Mouse (Mus musculus) lung, embryonic 16.5 days (tissue): ENCODE results near the gene Magi2. TPM values are rescaled to one million over a fixed set of nuclear protein-coding genes. Genes with fewer than 3 reads are reported as not detected.
"Not testable (repeated sequence)": the region's sequence is repeated elsewhere in the genome, so short reads cannot be mapped to it uniquely, and the experiment has no call there.

ENCODE experiments used
- ATAC-seq: fragments of 200-750 bp; cut with Nextera tagmentation; 2 replicates; pipeline ENCODE4 v1.8.0; 2017; ENCODE audit warnings: low read depth, mild to moderate bottlenecking, moderate library complexity
- H3K27ac ChIP-seq: fragments of 300-500 bp; sonication (generic); 2 replicates; pipeline ENCODE4 v1.5.1; 2014; ENCODE audit warnings: mild to moderate bottlenecking, control low read depth, low read length
- H3K27me3 ChIP-seq: fragments of 300-500 bp; sonication (generic); 2 replicates; pipeline ENCODE4 v1.6.1; 2014; ENCODE audit warnings: low read depth, low read length, mixed read lengths; ENCODE audit not compliant: control insufficient read depth, insufficient read depth
- H3K36me3 ChIP-seq: fragments of 300-500 bp; sonication (generic); 2 replicates; pipeline ENCODE4 v1.6.1; 2014; ENCODE audit warnings: low read length; ENCODE audit not compliant: control insufficient read depth, insufficient read depth
- H3K4me1 ChIP-seq: fragments of 300-500 bp; sonication (generic); replicated peaks from 2 replicates; pipeline ENCODE4 v1.6.1; 2014; ENCODE audit warnings: low read length, mixed read lengths; ENCODE audit not compliant: control insufficient read depth, insufficient read depth
- H3K4me2 ChIP-seq: fragments of 300-500 bp; sonication (generic); 2 replicates; pipeline ENCODE4 v1.6.1; 2014; ENCODE audit warnings: low read depth, low read length, control low read depth
- H3K4me3 ChIP-seq: fragments of 300-500 bp; sonication (generic); 2 replicates; pipeline ENCODE4 v1.5.1; 2014; ENCODE audit warnings: mild to moderate bottlenecking, low read length, control low read depth
- H3K9ac ChIP-seq: fragments of 300-500 bp; sonication (generic); 2 replicates; pipeline ENCODE4 v1.6.1; 2014; ENCODE audit warnings: low read length, control low read depth
- H3K9me3 ChIP-seq: fragments of 300-500 bp; sonication (generic); 2 replicates; pipeline ENCODE4 v1.6.1; 2016; ENCODE audit warnings: low read length; ENCODE audit not compliant: control insufficient read depth
- WGBS: fragments of 180-500 bp; shearing (Covaris S2); extraction: QIAGEN DNeasy Blood & Tissue Kit; methylation state at CpG from one replicate; pipeline ENCODE4 v1.1.7; 2014; 5-methylcytosine and 5-hydroxymethylcytosine counted together
- polyA plus RNA-seq: library from polyadenylated mRNA; unstranded; fragments of >200 nt; fragmentation: Nextera tagmentation; extraction: Ambion mirVana; gene quantifications from 2 replicates; pipeline ENCODE4 v1.2.1, GENCODE M21; 2015

The Magi2 gene
- polyA plus RNA-seq, 1 experiment from 2014 or later, result 2.5 TPM

GRCm38 (mm10) chr5:20508609-20509008, 1281.8 kb downstream of the Magi2 start:
- WGBS, result 45% methylated on average over 5 of the region's 5 CpGs
- Histone ChIP-seq H3K4me3 (no peak overlapping the region), H3K27ac (no peak overlapping the region), H3K9me3 (no peaks in the 10 kb centered on the region), H3K36me3 (no peaks in the 10 kb centered on the region), H3K4me1 (no peaks in the 10 kb centered on the region), H3K27me3 (no peaks in the 10 kb centered on the region), H3K4me2 (no peak overlapping the region), H3K9ac (no peak overlapping the region)
- ATAC-seq, result no peak

- H3K9ac ChIP-seq, result no peak overlapping the region
- no peak overlapping the region for H3K27ac ChIP-seq
- H3K4me1 ChIP-seq, result no peaks in the 10 kb centered on the region
- H3K36me3 ChIP-seq, result no peaks in the 10 kb centered on the region
- ATAC-seq, result no peak
- no peak overlapping the region for H3K4me2 ChIP-seq
- 17% methylated on average over 6 of the region's 6 CpGs for WGBS
- H3K4me3 ChIP-seq, result no peak overlapping the region
- H3K9me3 ChIP-seq, result no peaks in the 10 kb centered on the region
- no peaks in the 10 kb centered on the region for H3K27me3 ChIP-seq
These were observed 1282.8 kb downstream of the Magi2 start for GRCm38 (mm10) chr5:20509606-20510005.

- H3K4me3 ChIP-seq, result no peak overlapping the region
- ATAC-seq, result peak; percentile 88
- H3K27me3 ChIP-seq, result no peaks in the 10 kb centered on the region
- 17% methylated on average over 16 of the region's 16 CpGs for WGBS
- no peaks in the 10 kb centered on the region for H3K4me1 ChIP-seq
- peak overlapping the region; percentile 29; the same call in 1 of the 2 replicates for H3K4me2 ChIP-seq
- no peaks in the 10 kb centered on the region for H3K36me3 ChIP-seq
- H3K27ac ChIP-seq, result peak overlapping the region; percentile 75
- H3K9ac ChIP-seq, result no peak overlapping the region
- H3K9me3 ChIP-seq, result no peaks in the 10 kb centered on the region
These were observed 1285.7 kb downstream of the Magi2 start for GRCm38 (mm10) chr5:20512377-20513126.

- Histone ChIP-seq H3K9me3 (no peaks in the 10 kb centered on the region), H3K4me2 (no peak overlapping the region), H3K27ac (no peak overlapping the region), H3K36me3 (no peaks in the 10 kb centered on the region), H3K27me3 (no peaks in the 10 kb centered on the region), H3K4me3 (no peak overlapping the region), H3K9ac (no peak overlapping the region), H3K4me1 (no peaks in the 10 kb centered on the region)
- 63% methylated on average over 9 of the region's 9 CpGs for WGBS
- ATAC-seq, result no peak
These were observed 1294.8 kb downstream of the Magi2 start for GRCm38 (mm10) chr5:20521639-20522038.

- Histone ChIP-seq H3K27me3 (no peaks in the 10 kb centered on the region), H3K9me3 (no peaks in the 10 kb centered on the region), H3K4me2 (no peak overlapping the region), H3K36me3 (no peaks in the 10 kb centered on the region), H3K9ac (no peak overlapping the region), H3K4me3 (no peak overlapping the region), H3K4me1 (no peaks in the 10 kb centered on the region), H3K27ac (no peak overlapping the region)
- WGBS, result 97% methylated on average over 13 of the region's 13 CpGs
- ATAC-seq, result no peak
These were observed 1295.2 kb downstream of the Magi2 start for GRCm38 (mm10) chr5:20522047-20522446.

- Histone ChIP-seq H3K27me3 (no peaks in the 10 kb centered on the region), H3K9me3 (no peaks in the 10 kb centered on the region), H3K36me3 (no peaks in the 10 kb centered on the region), H3K4me3 (no peak overlapping the region), H3K27ac (no peak overlapping the region), H3K4me1 (no peaks in the 10 kb centered on the region), H3K4me2 (no peak overlapping the region), H3K9ac (no peak overlapping the region)
- ATAC-seq, result no peak
These were observed 1296.9 kb downstream of the Magi2 start for GRCm38 (mm10) chr5:20523776-20524175.

- not testable (repeated sequence) for H3K9me3 ChIP-seq, H3K4me3 ChIP-seq, H3K9ac ChIP-seq, H3K4me1 ChIP-seq, H3K36me3 ChIP-seq, H3K27me3 ChIP-seq, H3K4me2 ChIP-seq, ATAC-seq, H3K27ac ChIP-seq
- 74% methylated on average over 1 of the region's 4 CpGs for WGBS
These were observed 1299.8 kb downstream of the Magi2 start for GRCm38 (mm10) chr5:20526588-20526987.

- 52% methylated on average over 3 of the region's 3 CpGs for WGBS
- no peak overlapping the region for H3K4me3 ChIP-seq
- ATAC-seq, result no peak
- H3K4me1 ChIP-seq, result no peaks in the 10 kb centered on the region
- no peaks in the 10 kb centered on the region for H3K36me3 ChIP-seq
- H3K27me3 ChIP-seq, result no peaks in the 10 kb centered on the region
- H3K27ac ChIP-seq, result no peak overlapping the region
- H3K9ac ChIP-seq, result no peak overlapping the region
- H3K9me3 ChIP-seq, result no peaks in the 10 kb centered on the region
- H3K4me2 ChIP-seq, result no peak overlapping the region
These were observed 1309.7 kb downstream of the Magi2 start for GRCm38 (mm10) chr5:20536544-20536943.

GRCm38 (mm10) chr5:20537369-20538022, 1310.7 kb downstream of the Magi2 start:
- no peaks in the 10 kb centered on the region for H3K27me3 ChIP-seq
- H3K9me3 ChIP-seq, result no peaks in the 10 kb centered on the region
- no peaks in the 10 kb centered on the region for H3K4me1 ChIP-seq
- no peak overlapping the region for H3K9ac ChIP-seq
- 65% methylated on average over 8 of the region's 8 CpGs for WGBS
- ATAC-seq, result no peak
- H3K36me3 ChIP-seq, result no peaks in the 10 kb centered on the region
- H3K27ac ChIP-seq, result no peak overlapping the region
- no peak overlapping the region for H3K4me3 ChIP-seq
- H3K4me2 ChIP-seq, result no peak overlapping the region
